Mouse (Mus musculus): ENCODE measurements around the gene Tex21. TPM values are rescaled to one million over a fixed set of nuclear protein-coding genes. Genes with fewer than 3 reads are reported as not detected.

The Tex21 gene
- polyA plus RNA-seq, 1 experiment = not detected

DNA sequence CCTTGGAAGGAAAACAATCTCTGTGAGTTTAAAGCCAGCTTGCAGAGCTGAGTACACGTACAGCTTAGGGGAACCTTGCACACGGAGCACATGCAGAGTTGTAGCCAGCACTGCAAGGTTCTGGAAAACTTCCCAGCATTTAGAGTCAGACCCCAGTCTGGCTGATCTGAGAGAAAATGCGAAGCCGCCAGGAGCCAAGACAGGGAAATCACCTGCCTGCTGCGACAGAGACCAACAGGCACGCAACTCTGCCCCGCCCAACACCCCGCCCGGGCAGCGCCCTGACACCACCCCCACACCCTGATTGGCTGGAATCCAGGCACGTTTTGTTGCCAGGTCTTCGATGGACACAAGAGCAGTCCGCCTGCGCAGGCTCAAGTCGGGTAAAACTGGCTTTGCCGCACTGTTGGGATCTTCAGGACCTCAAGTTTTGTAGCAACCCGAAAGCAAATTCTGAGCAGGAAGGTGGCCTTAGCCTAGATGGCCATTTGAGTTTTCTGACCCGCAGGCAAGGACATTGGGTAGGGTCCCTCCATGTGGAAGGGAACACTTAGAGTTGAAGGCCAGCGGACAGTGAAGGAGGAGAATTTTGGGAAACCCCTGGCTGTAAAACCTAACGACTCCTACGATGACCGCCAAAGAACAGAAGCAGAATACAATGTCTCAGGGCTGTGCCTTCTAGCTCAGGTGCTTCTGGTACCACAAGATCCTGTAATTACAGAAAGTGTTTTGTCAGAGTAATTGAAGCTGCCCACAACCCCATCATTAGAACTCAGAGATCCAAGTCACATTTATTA, 50.4 kb downstream of the Tex21 start:
- Histone ChIP-seq H3K4me3 (ENCODE audit: insufficient read depth, poor library complexity, severe bottlenecking) (no peak overlapping the region), H3ac (ENCODE audit: control insufficient read depth, insufficient read length, low read depth) (peak overlapping the region; percentile 37), H3K27me3 (ENCODE audit: control insufficient read depth, insufficient read depth, insufficient read length) (no peaks in the 10 kb centered on the region), H3K79me3 (ENCODE audit: low read depth) (no peaks in the 10 kb centered on the region), H3K79me2 (ENCODE audit: control insufficient read depth, insufficient read depth) (no peaks in the 10 kb centered on the region), H3K36me3 (ENCODE audit: control insufficient read depth, insufficient read depth) (no peaks in the 10 kb centered on the region)
- TF ChIP-seq MYOD1 (IDR thresholded peaks at IDR 0.05; ENCODE audit: control insufficient read depth, insufficient read length, low read depth) (no peak), CTCF (IDR thresholded peaks at IDR 0.05; ENCODE audit: control insufficient read depth, insufficient read depth, insufficient read length) (no peak), MYOG (IDR thresholded peaks at IDR 0.05; ENCODE audit: control insufficient read depth, extremely low read depth, insufficient read length) (no peak), FOSL1 (IDR thresholded peaks at IDR 0.05; ENCODE audit: insufficient read depth, low read length, poor library complexity, severe bottlenecking) (no peak), CEBPB (IDR thresholded peaks at IDR 0.05; ENCODE audit: low read depth) (no peak), USF1 (IDR thresholded peaks at IDR 0.05; ENCODE audit: low read depth) (no peak), MAX (IDR thresholded peaks at IDR 0.05) (no peak)

GRCm38 (mm10) chr12:76194526-76194925, 52.0 kb downstream of the Tex21 start:
- Histone ChIP-seq H3ac (ENCODE audit: control insufficient read depth, insufficient read length, low read depth) (no peak overlapping the region), H3K36me3 (ENCODE audit: control insufficient read depth, insufficient read depth) (no peaks in the 10 kb centered on the region), H3K4me3 (ENCODE audit: insufficient read depth, poor library complexity, severe bottlenecking) (no peak overlapping the region), H3K79me2 (ENCODE audit: control insufficient read depth, insufficient read depth) (no peaks in the 10 kb centered on the region), H3K79me3 (ENCODE audit: low read depth) (no peaks in the 10 kb centered on the region), H3K27me3 (ENCODE audit: control insufficient read depth, insufficient read depth, insufficient read length) (no peaks in the 10 kb centered on the region)
- no peak for TF ChIP-seq MYOD1 (IDR thresholded peaks at IDR 0.05; ENCODE audit: control insufficient read depth, insufficient read length, low read depth)
- TF ChIP-seq MAX (IDR thresholded peaks at IDR 0.05) = no peak
- no peak for TF ChIP-seq CEBPB (IDR thresholded peaks at IDR 0.05; ENCODE audit: low read depth)
- TF ChIP-seq USF1 (IDR thresholded peaks at IDR 0.05; ENCODE audit: low read depth) = no peak
- no peak for TF ChIP-seq FOSL1 (IDR thresholded peaks at IDR 0.05; ENCODE audit: insufficient read depth, low read length, poor library complexity, severe bottlenecking)
- TF ChIP-seq CTCF (IDR thresholded peaks at IDR 0.05; ENCODE audit: control insufficient read depth, insufficient read depth, insufficient read length) = no peak
- TF ChIP-seq MYOG (IDR thresholded peaks at IDR 0.05; ENCODE audit: control insufficient read depth, extremely low read depth, insufficient read length) = no peak

DNA sequence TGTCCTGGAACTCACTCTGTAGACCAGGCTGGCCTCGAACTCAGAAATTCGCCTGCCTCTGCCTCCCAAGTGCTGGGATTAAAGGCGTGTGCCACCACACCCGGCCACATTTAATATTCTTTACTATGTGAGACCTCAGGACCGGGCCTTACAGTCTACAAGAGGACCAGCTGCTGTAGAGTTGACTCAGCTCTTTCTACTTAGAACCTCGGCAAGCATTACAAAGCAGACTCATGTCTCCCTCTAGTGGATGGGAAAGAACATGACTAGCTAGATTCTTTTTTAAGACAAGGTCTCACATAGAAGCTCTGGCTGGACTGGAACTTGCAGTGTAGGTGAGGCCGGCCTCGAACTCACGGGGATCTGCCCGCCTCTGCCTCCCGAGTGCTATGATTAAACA, 55.6 kb downstream of the Tex21 start:
- TF ChIP-seq MYOD1 (IDR thresholded peaks at IDR 0.05; ENCODE audit: control insufficient read depth, insufficient read length, low read depth) (no peak), CEBPB (IDR thresholded peaks at IDR 0.05; ENCODE audit: low read depth) (no peak), MYOG (IDR thresholded peaks at IDR 0.05; ENCODE audit: control insufficient read depth, extremely low read depth, insufficient read length) (no peak), CTCF (IDR thresholded peaks at IDR 0.05; ENCODE audit: control insufficient read depth, insufficient read depth, insufficient read length) (no peak), USF1 (IDR thresholded peaks at IDR 0.05; ENCODE audit: low read depth) (no peak), MAX (IDR thresholded peaks at IDR 0.05) (no peak)
- Histone ChIP-seq H3K36me3 (ENCODE audit: control insufficient read depth, insufficient read depth) (no peaks in the 10 kb centered on the region), H3K79me2 (ENCODE audit: control insufficient read depth, insufficient read depth) (no peaks in the 10 kb centered on the region), H3ac (ENCODE audit: control insufficient read depth, insufficient read length, low read depth) (no peak overlapping the region), H3K79me3 (ENCODE audit: low read depth) (no peaks in the 10 kb centered on the region), H3K27me3 (ENCODE audit: control insufficient read depth, insufficient read depth, insufficient read length) (no peaks in the 10 kb centered on the region), H3K4me3 (ENCODE audit: insufficient read depth, poor library complexity, severe bottlenecking) (no peak overlapping the region)

DNA sequence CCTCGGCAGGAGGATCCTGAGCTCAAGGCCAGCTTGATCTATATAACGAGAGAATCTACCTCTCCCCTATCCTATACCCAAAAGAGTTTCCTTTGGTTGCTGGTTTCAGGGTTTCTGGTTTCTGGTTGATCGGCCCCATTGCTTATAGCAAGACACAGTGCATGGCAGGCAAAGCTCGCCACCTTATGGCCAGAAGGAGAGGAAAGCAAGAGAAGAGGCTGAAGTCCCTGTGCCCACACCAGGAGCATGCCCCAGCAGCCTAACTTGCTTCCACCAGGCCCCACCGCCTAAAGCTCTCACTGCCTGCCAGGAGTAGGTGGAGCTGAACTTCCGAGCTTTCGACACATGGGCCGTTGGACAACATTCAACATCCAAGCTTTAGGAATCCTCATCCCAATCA, 58.7 kb downstream of the Tex21 start:
- no peak overlapping the region for H3ac ChIP-seq (ENCODE audit: control insufficient read depth, insufficient read length, low read depth)
- H3K36me3 ChIP-seq (ENCODE audit: control insufficient read depth, insufficient read depth) = no peaks in the 10 kb centered on the region
- no peaks in the 10 kb centered on the region for H3K27me3 ChIP-seq (ENCODE audit: control insufficient read depth, insufficient read depth, insufficient read length)
- no peaks in the 10 kb centered on the region for H3K79me2 ChIP-seq (ENCODE audit: control insufficient read depth, insufficient read depth)
- no peaks in the 10 kb centered on the region for H3K79me3 ChIP-seq (ENCODE audit: low read depth)
- TF ChIP-seq MAX (IDR thresholded peaks at IDR 0.05) (no peak), MYOG (IDR thresholded peaks at IDR 0.05; ENCODE audit: control insufficient read depth, extremely low read depth, insufficient read length) (no peak), MYOD1 (IDR thresholded peaks at IDR 0.05; ENCODE audit: control insufficient read depth, insufficient read length, low read depth) (no peak), CEBPB (IDR thresholded peaks at IDR 0.05; ENCODE audit: low read depth) (no peak), USF1 (IDR thresholded peaks at IDR 0.05; ENCODE audit: low read depth) (no peak), CTCF (IDR thresholded peaks at IDR 0.05; ENCODE audit: control insufficient read depth, insufficient read depth, insufficient read length) (peak; percentile 8)
- H3K4me3 ChIP-seq (ENCODE audit: insufficient read depth, poor library complexity, severe bottlenecking) = no peak overlapping the region

DNA sequence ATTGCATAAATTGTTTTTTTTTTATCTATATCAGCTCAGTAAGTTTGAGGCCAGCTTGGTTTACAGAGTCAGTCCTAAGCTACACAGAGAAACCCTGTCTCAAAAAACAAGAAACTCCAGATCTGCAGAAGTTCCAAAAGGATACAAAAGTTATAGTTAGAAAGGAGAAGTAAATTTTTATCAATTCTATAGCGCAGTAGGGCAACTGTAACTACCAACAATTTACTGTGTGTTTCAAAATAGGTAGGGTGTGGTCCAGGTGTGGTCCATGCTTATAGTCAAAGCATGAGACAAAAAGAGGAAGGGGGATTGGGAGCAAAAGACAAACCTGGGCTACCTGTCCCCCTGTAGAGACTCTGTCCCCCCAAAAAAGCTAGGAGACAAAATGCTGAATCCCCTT, 60.1 kb downstream of the Tex21 start:
- Histone ChIP-seq H3K4me3 (ENCODE audit: insufficient read depth, poor library complexity, severe bottlenecking) (no peak overlapping the region), H3ac (ENCODE audit: control insufficient read depth, insufficient read length, low read depth) (no peak overlapping the region), H3K79me2 (ENCODE audit: control insufficient read depth, insufficient read depth) (no peaks in the 10 kb centered on the region), H3K79me3 (ENCODE audit: low read depth) (no peaks in the 10 kb centered on the region), H3K27me3 (ENCODE audit: control insufficient read depth, insufficient read depth, insufficient read length) (no peaks in the 10 kb centered on the region), H3K36me3 (ENCODE audit: control insufficient read depth, insufficient read depth) (no peaks in the 10 kb centered on the region)
- TF ChIP-seq MYOD1 (IDR thresholded peaks at IDR 0.05; ENCODE audit: control insufficient read depth, insufficient read length, low read depth) = no peak
- TF ChIP-seq MAX (IDR thresholded peaks at IDR 0.05) = no peak
- TF ChIP-seq CEBPB (IDR thresholded peaks at IDR 0.05; ENCODE audit: low read depth) = no peak
- TF ChIP-seq USF1 (IDR thresholded peaks at IDR 0.05; ENCODE audit: low read depth) = no peak
- TF ChIP-seq MYOG (IDR thresholded peaks at IDR 0.05; ENCODE audit: control insufficient read depth, extremely low read depth, insufficient read length) = no peak
- no peak for TF ChIP-seq CTCF (IDR thresholded peaks at IDR 0.05; ENCODE audit: control insufficient read depth, insufficient read depth, insufficient read length)
- no peak for TF ChIP-seq FOSL1 (IDR thresholded peaks at IDR 0.05; ENCODE audit: insufficient read depth, low read length, poor library complexity, severe bottlenecking)

All from C2C12 (cell line).